Mouse (Mus musculus): ENCODE data around the gene Bmpr1b. TPM values are rescaled to one million over a fixed set of nuclear protein-coding genes. Genes with fewer than 3 reads are reported as not detected.

Gene Bmpr1b
- total RNA-seq, 2 experiments from 2014 or later = 15.4 to 17.4 TPM

DNA sequence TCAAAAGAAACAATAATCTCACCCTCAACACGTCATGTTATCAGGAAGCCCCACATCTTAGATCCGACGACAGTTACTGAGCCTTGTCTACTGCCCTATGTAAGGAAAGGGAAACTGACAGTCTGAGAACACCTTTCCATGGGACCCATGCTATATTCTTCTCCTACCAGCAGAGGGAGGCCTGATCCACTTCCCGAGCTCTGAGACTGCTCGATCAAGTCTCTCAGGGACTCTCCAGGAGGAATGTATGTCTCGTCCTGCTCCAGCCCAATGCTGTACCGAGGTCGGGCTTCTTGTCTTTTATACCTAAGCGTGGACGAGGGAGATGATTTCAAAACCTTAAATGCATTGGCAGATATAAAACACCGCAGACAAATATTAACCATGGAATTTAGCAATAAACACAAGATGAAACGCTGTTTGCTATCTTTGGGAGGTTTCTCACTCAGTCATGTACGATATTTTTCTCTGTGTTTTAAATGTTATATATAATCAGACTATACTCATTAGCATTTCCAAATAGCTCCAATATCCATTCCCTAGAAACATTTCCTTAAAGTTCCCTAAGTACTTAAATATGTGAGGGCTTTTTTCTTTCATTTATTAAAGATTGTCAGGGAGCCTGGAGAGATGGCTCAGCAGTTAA lies 306.3 kb downstream of the Bmpr1b start:
- intact Hi-C loops (cut with DNase I) = loop anchor here (2.0 to 10.0 kb wide), 2 partner anchors 412 to 612 kb away; no protein-coding TSS in a partner anchor
- DNase-seq (ENCODE audit: low spot score in 2 of 2) = peak; percentile 33 to 49

DNA sequence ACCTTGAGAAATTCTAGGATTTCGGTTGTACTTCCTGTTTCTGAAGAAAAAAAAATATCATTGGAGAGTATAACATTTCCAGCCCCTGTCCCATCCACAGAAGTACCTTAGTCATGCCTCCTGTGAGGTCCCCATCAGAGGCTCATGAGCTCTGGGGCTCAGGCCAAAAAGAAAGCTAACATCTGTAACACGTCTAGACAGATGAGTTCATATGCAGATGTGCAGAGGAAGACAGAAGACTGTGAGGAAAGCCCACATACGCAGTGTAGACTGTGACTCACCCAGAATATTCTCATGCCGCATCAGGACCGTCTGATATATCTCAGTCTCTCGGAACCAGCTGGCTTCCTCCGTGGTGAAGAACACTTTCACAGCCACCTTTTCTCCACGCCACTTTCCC lies 312.1 kb downstream of the Bmpr1b start:
- intact Hi-C loops (cut with DNase I) = no loop called here
- no peak for DNase-seq (ENCODE audit: low spot score in 2 of 2)

DNA sequence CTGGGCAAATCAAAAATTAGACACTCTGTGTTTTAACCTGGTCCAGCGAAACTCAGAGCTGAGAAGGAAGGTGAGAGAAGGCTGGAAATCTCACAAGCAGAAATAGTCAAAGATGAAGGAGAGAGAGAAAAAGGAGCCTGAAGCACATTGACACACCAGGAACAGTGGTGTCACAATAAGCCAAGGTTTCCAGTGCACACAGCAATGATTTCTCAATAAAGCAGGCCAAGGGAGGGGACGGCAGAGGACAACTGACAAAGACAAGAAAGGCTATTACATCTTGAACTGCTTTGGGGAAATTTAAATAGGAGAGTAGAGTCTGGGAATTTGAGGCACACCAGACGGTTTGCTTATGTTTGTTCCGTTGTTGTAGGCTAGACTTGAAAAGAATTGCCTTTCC lies 314.9 kb downstream of the Bmpr1b start:
- DNase-seq (ENCODE audit: low spot score in 2 of 2) = no peak
- intact Hi-C loops (cut with DNase I) = no loop called here

DNA sequence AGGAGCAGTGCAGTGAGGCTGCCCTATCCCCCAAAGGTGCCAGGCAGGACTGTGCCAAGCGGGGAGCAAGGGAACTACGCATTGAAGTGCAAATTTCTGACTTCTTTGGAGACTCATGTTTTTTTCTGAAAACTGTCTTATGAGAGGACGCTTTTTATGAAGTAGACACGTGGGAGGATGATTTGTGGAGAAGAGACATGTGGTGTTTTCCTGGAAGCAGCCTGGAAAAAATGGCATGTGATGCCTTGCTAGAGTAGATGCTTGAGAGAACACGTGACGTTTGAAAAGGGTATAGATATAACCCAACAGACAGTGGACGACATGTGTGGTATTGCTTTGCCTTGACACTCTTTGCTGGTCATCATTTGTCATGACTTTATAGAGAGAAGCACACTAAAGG lies 319.1 kb downstream of the Bmpr1b start:
- DNase-seq (ENCODE audit: low spot score in 2 of 2) = no peak
- intact Hi-C loops (cut with DNase I) = no loop called here

DNA sequence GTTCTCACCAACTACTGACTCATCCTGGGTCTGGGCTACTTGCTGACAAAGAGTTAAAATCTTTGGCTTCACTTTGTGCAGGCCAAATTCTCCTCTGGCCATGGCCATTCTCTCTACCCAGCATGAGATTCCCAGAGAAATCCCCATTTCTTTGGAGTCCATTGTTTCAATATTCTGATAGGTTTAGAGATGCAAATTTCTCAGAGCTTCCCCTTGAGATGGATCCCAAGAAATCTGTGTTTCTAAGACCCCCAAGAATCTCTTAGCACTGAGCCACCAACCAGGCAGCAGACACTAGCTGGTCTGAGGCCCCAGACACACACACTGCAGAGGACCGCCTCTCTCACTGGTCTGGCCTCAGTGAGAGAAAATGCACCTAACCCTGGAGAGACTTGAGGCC lies 320.0 kb downstream of the Bmpr1b start:
- DNase-seq (ENCODE audit: low spot score in 2 of 2) = no peak
- intact Hi-C loops (cut with DNase I) = no loop called here

DNA sequence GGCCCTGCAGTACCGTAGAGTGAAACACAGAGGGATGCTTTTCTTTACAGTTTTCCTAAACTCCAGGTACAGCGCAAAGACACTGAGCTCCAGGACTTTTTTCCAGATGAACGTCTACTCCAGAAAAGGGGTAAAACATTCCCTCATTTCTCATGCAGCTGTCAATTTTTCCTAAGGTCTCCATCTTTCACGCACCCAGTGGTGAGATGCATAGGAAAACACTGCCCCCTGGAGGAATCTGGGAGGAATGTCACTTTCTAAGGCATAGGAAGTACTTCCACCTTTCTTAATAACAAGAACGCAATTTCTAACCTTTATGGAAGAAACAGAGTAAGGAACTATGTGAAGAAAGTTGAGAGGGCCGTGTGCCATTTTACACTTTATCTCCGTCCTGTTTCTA lies 330.4 kb downstream of the Bmpr1b start:
- DNase-seq (ENCODE audit: low spot score in 2 of 2) = no peak
- intact Hi-C loops (cut with DNase I) = loop anchor here (10.0 kb wide), 2 partner anchors 1154 to 1654 kb away; no protein-coding TSS in a partner anchor

DNA sequence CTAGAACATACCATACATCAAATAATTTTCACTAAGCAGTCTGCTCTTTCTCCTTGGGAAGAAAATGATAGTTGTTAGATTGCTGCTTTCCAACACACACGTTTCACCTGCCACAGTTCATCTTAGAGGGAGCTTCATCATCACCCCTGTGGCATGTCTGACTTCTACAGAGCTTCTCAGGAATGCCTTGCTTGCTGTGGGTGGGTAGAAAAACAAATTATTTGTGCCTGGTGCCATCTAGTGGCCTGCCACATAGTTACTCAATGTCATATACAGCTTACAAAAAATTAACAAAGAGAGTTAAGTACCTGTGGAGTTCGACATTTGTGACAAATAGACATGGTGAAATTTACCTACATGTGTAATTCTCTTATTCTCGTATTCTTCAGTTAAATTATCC lies 338.1 kb downstream of the Bmpr1b start:
- peak; percentile 41 to 67 for DNase-seq (ENCODE audit: low spot score in 2 of 2)
- intact Hi-C loops (cut with DNase I) = loop anchor here (2.0 to 10.0 kb wide), 3 partner anchors 366 to 1646 kb away; partner anchors contain the start of gene Unc5c

DNA sequence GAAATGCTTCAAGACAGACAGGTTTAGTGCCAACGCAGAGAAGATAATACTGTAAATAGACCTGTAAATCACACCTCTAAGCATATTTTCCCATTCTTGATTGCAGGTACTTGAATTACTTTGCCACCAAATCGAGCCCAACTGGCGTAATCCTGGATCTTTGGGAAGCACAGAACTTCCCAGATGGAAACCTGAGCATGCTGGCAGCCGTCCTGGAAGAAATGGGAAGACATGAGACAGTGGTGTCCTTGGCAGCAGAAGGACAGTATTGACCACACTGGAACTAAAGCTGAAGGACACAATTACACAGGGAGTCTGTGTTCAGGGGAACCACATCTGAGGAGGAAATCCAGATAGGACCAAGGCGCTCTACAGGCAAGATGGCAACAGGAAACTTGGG lies 340.9 kb downstream of the Bmpr1b start:
- DNase-seq (ENCODE audit: low spot score in 2 of 2) = no peak
- intact Hi-C loops (cut with DNase I) = no loop called here

DNA sequence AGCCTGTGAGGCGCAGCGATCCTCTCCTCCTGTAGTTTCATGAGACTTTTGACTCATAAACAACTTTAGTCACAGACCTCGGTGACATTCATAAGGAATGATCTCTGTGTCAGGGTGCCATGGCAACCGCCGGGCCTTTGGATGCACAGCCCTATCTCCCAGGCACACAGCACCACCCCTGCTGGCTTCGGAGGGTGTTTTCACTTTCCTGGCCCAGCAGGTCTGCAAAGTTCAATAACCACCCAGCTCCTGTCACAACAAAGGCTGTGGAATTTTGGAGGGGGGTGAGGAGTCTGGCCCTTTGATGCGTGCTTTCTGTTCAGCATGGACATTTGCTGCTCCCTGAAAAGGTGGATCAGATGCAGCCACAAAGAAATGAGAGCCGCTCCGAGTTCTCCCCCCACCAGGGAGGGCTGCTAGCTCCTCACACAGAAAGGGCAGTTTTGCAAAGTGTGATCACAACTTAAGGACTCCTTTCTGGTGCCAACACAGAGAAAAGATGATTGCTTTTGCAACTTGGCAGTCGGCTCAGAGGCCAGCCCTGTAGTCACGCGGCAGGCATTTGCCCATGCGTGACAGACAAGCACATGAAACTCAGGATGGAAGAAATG lies 349.8 kb downstream of the Bmpr1b start:
- intact Hi-C loops (cut with DNase I) = no loop called here

DNA sequence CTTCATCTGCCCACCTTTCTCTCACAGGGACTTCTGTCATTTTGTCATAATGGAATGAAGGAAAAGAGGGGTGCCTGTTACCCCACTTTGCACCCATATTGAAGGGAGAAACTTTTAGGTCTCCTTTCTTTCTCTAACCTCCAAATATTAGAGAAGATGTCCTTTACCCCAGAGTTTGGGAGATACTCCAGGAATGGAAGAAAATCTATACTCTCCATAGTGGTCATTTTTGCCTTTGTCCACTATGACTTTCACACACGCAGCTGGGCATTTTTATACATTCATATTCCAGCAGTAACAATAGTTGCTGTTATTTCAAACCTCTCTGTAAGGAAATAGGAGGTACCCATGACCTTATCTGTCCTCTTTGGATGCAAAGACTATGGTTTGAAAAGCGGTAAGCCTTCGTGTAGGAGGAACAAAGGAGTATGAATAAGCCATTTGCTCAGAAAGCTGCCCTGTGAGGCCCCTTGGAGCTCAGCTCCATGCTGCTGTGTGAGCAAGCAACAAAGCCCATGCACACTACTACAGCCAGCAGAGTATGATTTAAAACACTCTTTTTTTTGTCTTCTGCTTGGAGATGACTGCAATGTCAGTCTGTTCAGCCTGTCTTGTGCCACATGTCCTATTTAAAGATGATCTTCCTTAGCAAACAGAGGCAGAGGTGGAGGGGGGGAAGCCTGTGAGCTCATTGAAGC lies 350.5 kb downstream of the Bmpr1b start:
- intact Hi-C loops (cut with DNase I) = no loop called here
- DNase-seq (ENCODE audit: low spot score in 2 of 2) = no peak

More for the DNA sequence above, 349.8 kb downstream of the Bmpr1b start:
- DNase-seq (ENCODE audit: low spot score in 2 of 2) = peak; percentile 24

DNA sequence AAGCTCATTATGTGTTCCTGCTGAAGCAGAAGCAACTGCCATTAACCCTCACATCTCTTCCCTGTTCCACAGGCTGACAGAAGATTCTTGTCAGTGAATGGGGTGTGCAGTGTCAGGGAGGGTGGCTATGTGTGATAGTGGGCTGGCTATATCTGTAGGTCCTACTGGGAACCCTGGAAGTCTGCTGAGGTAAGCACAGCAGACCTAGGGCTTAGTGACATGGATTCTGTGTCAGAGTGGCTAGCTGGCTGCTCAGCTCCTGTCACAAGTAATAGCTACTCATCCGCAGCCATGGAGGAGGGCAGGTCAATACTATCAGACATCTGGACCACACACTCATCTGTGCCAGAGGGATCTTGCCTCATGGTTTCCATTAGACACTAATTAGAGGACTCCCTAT lies 354.4 kb downstream of the Bmpr1b start:
- intact Hi-C loops (cut with DNase I) = no loop called here
- no peak for DNase-seq (ENCODE audit: low spot score in 2 of 2)

DNA sequence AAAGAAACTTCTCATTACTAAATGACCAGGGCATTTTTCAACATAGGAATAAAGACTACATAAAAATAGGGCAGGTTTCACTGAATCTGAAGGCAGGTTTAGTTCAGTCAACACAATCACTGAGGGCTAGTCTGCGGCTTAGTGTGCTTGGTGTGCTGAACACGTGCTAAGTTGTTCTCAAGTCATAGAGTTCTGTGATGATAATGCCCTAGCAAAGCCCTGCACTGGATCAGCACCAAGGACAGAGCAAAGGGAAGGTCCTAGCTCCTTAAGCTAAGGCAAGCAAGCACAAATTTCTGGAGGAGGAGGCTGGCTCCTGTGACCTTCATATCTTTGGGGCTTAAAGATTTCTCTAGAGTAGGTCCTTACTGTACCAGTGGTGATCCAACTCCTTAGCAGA lies 357.9 kb downstream of the Bmpr1b start:
- DNase-seq (ENCODE audit: low spot score in 2 of 2) = no peak
- intact Hi-C loops (cut with DNase I) = no loop called here

DNA sequence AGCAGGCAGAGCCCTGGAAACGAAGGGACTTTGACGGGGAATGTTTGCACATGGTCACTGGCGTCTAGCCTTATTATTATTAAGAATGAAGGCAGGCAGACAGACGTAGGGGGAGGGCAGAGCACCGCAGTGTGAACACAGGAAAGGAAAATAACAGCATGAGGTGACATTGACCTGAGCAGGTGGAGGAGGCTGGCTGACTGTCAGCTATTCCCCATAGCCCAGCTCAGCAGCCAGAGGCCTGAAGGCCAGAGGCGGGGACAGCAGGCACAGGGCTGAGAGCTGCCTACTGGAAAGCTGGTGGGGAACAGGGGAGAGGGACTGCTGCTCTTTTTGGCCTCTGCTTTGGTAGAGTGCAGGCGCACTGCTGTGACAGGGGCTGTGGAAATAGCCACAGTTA lies 358.3 kb downstream of the Bmpr1b start:
- intact Hi-C loops (cut with DNase I) = no loop called here
- DNase-seq (ENCODE audit: low spot score in 2 of 2) = no peak

DNA sequence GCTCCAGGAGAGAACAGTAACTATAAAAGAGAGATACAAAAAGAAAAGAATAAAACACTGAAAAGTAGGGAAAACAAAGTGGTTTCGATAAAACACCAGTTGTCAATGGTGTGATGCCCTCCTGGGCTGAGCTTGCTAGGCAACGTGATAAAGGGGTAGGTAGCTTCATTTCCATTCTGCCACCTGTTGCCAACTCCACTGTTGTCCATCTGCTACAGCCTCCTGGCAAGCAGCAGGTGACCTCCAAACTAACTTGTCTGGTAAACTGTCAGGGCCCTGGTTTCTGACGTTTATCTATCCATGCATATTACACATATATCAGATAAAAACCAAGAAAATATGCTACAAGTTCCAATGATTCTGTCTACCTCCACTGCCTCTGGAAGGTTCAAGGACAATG lies 359.6 kb downstream of the Bmpr1b start:
- intact Hi-C loops (cut with DNase I) = no loop called here
- DNase-seq (ENCODE audit: low spot score in 2 of 2) = no peak

DNA sequence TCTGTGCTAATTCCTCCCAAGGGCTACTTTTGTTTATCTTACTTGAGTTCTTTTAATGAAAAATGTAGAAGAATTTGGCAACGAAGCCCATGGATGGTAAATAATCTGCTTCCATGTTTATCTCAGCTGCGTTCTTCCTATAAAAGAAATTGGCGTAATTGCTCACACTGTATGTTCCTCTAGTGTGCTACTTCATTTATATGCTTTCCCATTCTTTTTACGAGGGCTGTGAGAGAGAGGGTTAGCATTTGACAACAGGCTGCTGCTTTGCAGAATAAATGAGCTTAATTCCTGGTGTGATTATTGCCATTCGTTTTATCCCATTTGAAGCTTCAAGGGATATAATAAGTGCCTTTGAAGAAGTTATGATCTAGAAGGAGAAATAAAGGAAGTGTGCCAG lies 365.1 kb downstream of the Bmpr1b start:
- intact Hi-C loops (cut with DNase I) = no loop called here

DNA sequence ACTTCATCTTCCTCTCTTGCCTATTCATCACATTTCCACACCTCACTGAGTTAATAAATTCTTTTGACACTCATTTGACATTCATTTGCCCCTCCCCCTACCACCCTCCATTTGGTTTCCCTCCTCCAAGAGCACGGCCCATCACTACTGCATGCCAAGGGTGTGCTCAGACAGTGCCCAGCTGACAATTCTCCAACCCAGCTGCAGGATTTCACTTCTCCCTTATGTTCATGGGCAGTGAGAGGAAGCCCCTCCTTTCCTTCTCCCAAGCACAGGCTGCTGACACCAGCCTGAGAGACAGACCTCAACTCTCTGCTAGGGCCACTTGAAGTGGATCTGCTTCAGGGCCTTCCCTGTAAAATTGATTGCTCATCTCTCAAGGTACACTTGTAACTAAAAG lies 371.4 kb downstream of the Bmpr1b start:
- no peak for DNase-seq (ENCODE audit: low spot score in 2 of 2)
- intact Hi-C loops (cut with DNase I) = no loop called here

More for the DNA sequence above, 365.1 kb downstream of the Bmpr1b start:
- no peak for DNase-seq (ENCODE audit: low spot score in 2 of 2)

DNA sequence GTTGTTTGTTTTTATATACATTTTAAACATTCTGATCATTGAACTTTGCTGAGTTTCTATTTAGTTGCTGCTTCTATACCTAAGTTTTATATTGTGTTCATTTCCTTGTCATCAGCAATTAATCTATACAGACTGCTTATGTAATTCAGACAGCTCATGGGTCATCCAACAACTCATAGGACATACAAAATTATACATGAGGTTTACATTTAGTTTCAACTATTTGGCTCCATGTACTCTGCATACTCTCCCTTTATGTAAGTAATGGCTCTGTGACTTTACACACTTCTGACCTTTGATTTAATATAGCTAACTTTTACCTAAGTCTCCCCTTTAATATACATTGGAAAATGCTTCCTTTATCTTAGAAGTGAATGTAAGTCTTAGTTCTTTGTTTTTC lies 371.9 kb downstream of the Bmpr1b start:
- intact Hi-C loops (cut with DNase I) = no loop called here
- DNase-seq (ENCODE audit: low spot score in 2 of 2) = no peak

DNA sequence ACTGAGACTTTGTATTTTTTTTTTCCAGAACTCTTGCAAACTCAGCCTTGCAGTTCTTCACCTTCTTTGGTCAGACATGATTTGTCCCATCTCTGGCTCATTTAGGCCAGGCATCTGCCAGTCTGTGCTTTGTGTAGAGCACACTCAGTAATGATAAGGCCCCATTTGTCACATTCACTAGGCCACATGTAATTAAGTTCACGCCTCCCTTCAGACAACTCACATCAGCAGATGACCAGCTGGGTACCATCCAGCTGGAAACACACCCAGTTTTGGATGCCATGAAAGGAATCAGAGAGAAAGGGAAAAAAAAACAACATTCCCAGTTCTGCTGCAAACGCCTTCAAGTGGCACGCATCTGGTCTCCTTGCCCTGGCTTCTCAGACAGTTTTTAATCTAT lies 374.9 kb downstream of the Bmpr1b start:
- DNase-seq (ENCODE audit: low spot score in 2 of 2) = no peak
- intact Hi-C loops (cut with DNase I) = no loop called here

DNA sequence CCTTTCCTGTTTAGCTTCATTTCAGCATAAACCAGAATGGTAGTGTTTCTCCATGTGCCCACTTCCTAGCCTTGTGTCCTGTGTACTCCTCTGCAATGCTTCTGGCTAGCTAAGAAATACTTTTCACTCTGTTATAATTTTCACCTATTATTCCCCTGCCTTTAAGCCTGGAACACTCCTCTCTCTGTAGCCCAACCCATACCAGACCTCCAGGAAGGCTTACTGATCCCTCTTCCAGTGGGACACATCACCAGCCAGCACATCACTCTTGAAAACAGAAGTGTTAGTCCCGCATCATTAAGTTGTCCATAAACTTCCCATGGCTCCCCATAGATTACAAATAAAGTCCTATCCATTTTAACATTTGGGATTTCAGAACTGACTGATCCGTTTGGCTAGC lies 375.5 kb downstream of the Bmpr1b start:
- DNase-seq (ENCODE audit: low spot score in 2 of 2) = no peak
- intact Hi-C loops (cut with DNase I) = no loop called here

DNA sequence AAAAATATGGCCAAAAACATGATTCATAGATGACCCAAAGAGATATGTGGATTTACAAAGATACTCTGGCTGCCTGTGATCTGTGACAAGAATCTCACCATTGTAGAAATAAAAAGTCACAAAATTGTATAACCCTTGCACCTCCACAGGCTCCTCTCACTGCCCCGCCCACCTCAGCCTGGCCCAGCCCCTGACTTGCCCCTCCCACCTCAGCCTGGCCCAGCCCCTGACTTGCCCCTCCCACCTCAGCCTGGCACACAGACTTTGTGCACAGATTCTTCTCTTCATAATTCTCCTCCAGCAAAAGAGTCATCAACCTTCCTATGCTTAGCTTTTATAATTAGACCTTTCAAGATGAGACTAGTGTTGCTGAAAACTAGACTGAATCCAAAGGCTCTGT lies 377.1 kb downstream of the Bmpr1b start:
- intact Hi-C loops (cut with DNase I) = no loop called here
- DNase-seq (ENCODE audit: low spot score in 2 of 2) = no peak

All from left cerebral cortex, postnatal 36 days (tissue).